Comparison of ENCODE assay signal across 8 mouse cellular contexts in the genomic region with DNA sequence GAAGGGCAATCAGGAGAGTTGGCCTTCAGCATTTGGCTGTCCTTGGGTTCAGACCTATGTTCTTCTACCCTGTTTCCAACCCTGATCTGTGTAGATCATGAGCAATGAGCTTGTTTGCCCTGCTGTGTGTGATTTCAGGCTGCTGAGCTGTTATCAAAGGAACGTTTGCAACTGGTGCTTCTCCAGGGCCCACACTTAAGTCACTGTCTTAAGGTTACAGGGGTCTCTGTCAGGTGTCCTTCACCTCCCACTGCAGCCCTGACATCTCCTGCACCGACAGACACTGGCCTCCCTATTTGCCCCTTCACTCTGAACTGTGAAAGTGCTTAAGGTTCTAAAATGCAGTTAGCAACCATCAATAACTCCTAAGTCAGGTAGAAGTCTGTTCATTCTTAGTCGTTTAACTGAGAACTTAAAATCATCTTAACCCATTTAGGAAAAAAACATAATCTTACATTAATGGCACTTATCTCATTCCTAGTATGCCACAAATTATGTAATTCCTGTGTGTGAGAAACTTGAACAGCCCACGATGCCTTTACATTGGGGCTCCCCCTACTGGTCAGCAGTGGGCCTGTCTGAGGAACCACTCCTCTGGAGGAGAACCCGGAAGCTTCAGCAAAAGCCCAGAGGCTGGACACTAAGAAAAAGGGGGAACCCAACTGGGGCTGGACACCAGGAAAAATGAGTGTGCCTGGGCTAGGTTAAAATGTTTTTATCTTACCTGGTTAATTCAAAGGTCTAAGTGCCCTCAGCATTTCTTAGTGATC.
DNase-seq lines count a peak whose midpoint lies in the region; ATAC-seq lines count a peak whose summit lies in the region.

No protein-coding gene starts in this region.

- no peaks in the 10 kb centered on the region for H3K4me1 ChIP-seq in heart, embryonic 12.5 days (replicated peaks)
- H3K4me1 ChIP-seq in forebrain, embryonic 14.5 days (ENCODE audit: control insufficient read depth, insufficient read depth, low read length), result no peaks in the 10 kb centered on the region

- no peak overlapping the region for H3K4me3 ChIP-seq in heart, embryonic 12.5 days
- H3K4me3 ChIP-seq in forebrain, embryonic 14.5 days (ENCODE audit: low read depth, low read length), result no peak overlapping the region

- H3K36me3 ChIP-seq in heart, embryonic 12.5 days, result no peaks in the 10 kb centered on the region
- no peaks in the 10 kb centered on the region for H3K36me3 ChIP-seq in forebrain, embryonic 14.5 days (ENCODE audit: control insufficient read depth, insufficient read depth, low read length)

- WGBS in heart, embryonic 12.5 days, result 8% methylated on average over 5 of the region's 5 CpGs
- 29% methylated on average over 5 of the region's 5 CpGs for WGBS in forebrain, embryonic 14.5 days

- no peak overlapping the region for H3K9ac ChIP-seq in heart, embryonic 12.5 days
- H3K9ac ChIP-seq in forebrain, embryonic 14.5 days (ENCODE audit: low read length), result no peak overlapping the region

- H3K27me3 ChIP-seq in heart, embryonic 12.5 days (replicated peaks), result peaks cover 3% of the 10 kb centered on the region
- H3K27me3 ChIP-seq in forebrain, embryonic 14.5 days (replicated peaks; ENCODE audit: control insufficient read depth, insufficient read depth, low read length), result no peaks in the 10 kb centered on the region

- no peaks in the 10 kb centered on the region for H3K9me3 ChIP-seq in heart, embryonic 12.5 days (replicated peaks)
- H3K9me3 ChIP-seq in forebrain, embryonic 14.5 days (replicated peaks; ENCODE audit: control insufficient read depth, low read length), result no peaks in the 10 kb centered on the region

- peak; percentile 96 for DNase-seq in heart, adult 11 months
- DNase-seq in c-Kit-positive CD71-negative TER-119-negative erythroid progenitor cells, embryonic 14.5 days (ENCODE audit: low read depth), result peak; percentile 65
- peak; percentile 84 for DNase-seq in forebrain, embryonic 14.5 days (ENCODE audit: low spot score)
- DNase-seq in left cerebral cortex, adult 18-20 months (ENCODE audit: low spot score in 2 of 2), result peak; percentile 88
- peak; percentile 32 to 78 for DNase-seq in spleen, postnatal 10 days (ENCODE audit: low spot score in 2 of 2)

- no peak overlapping the region for H3K27ac ChIP-seq in heart, embryonic 12.5 days (ENCODE audit: poor library complexity, severe bottlenecking)
- H3K27ac ChIP-seq in forebrain, embryonic 14.5 days (ENCODE audit: low read depth, low read length), result no peak overlapping the region

- no peak for ATAC-seq in heart, embryonic 12.5 days (ENCODE audit: insufficient number of reproducible peaks, low FRiP score)
- ATAC-seq in forebrain, embryonic 14.5 days, result 0 out of 2 replicates have a peak, but pooled peaks have one; percentile 44
- ATAC-seq in hematopoietic stem cell, adult 5-6 weeks (replicated peaks in 1 of 2; ENCODE audit: insufficient read depth in 1 of 2, low FRiP score in 2 of 2, low TSS enrichment in 1 of 2, low read depth in 1 of 2, poor library complexity in 2 of 2, severe bottlenecking in 2 of 2), result peak; percentile 91 to 93
- ATAC-seq in megakaryocyte-erythroid progenitor cell, adult 5-6 weeks (replicated peaks; ENCODE audit: low FRiP score, low TSS enrichment, poor library complexity, severe bottlenecking), result peak; percentile 95

- no peak overlapping the region for H3K4me2 ChIP-seq in heart, embryonic 12.5 days
- no peak overlapping the region for H3K4me2 ChIP-seq in forebrain, embryonic 14.5 days (ENCODE audit: low read length)
